9 mouse cellular contexts compared by ENCODE assay signal in the genomic region with DNA sequence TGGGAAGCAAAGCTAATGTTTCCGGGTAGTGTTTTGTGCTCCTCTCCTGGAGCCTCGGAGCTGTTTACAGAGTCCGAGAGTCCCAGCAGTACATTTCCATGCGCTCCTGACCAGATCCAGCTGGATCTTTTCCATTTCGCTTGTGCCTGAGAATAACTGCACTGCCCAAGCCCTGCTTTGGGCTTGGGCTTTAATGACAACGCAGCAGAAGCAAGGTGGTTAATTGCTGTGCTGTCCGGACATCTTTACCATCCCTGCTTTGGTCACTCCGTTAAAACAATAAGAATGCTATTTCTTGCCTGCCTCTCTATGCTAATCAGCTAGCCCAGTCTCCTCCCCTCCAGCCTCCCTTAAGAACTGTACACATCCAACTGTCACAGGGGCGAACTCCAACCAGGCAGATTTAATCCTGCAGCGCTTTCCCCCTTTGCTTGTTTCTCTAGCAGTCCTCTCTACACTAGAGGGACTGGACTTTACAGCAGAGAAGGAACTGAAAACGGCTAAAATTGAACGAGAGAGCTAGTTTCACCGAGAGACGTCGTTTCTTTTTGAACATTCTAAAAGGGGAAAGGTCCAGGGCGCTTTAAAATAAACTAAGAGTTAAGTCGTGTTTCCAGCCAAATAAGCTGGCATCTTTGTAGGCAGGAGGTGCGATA. TPM values are rescaled to one million over a fixed set of nuclear protein-coding genes. Genes with fewer than 3 reads are reported as not detected.
DNase-seq lines count a peak whose midpoint lies in the region; ATAC-seq and TF ChIP-seq lines count a peak whose summit lies in the region.
"Had no signal": no experiment of that assay in that cellular context is flagged by ENCODE, and none has a peak within 500 bp of the region (broad histone marks: within the 10 kb centered on the region; RNA-seq: fewer than 3 reads in every experiment).

A gene (plus strand): TSS at position 377 of the 656 bp plus-strand sequence.

- no peaks in the 10 kb centered on the region for H3K36me3 ChIP-seq in embryonic facial prominence, embryonic 11.5 days (replicated peaks; ENCODE audit: control insufficient read depth, insufficient read depth, low read depth, low read length)
- H3K36me3 ChIP-seq in embryonic facial prominence, embryonic 10.5 days (replicated peaks) = no peaks in the 10 kb centered on the region
- no peaks in the 10 kb centered on the region for H3K36me3 ChIP-seq in forebrain, embryonic 13.5 days (ENCODE audit: poor library complexity, severe bottlenecking)
- no peaks in the 10 kb centered on the region for H3K36me3 ChIP-seq in kidney, postnatal 0 days (ENCODE audit: insufficient read depth, low read length)
- H3K36me3 ChIP-seq in lung, embryonic 14.5 days (ENCODE audit: insufficient read depth) = no peaks in the 10 kb centered on the region

- TF ChIP-seq CTCF in kidney, postnatal 0 days (IDR thresholded peaks at IDR 0.05; ENCODE audit: low read depth) = no peak
- no peak for TF ChIP-seq CTCF in lung, embryonic 14.5 days (IDR thresholded peaks at IDR 0.05; ENCODE audit: low read depth)

- H3K4me2 ChIP-seq in embryonic facial prominence, embryonic 11.5 days (ENCODE audit: low read depth, low read length) = 0 out of 2 replicates have a peak within 1 kb of the TSS, but pooled peaks have one; percentile 2
- peak within 1 kb of the TSS; percentile 47 for H3K4me2 ChIP-seq in forebrain, embryonic 13.5 days
- H3K4me2 ChIP-seq in kidney, postnatal 0 days (ENCODE audit: low read length) = peak within 1 kb of the TSS; percentile 49
- peak within 1 kb of the TSS; percentile 63 for H3K4me2 ChIP-seq in lung, embryonic 14.5 days

- no peaks in the 10 kb centered on the region for H3K27me3 ChIP-seq in embryonic facial prominence, embryonic 11.5 days (ENCODE audit: control insufficient read depth, insufficient read depth, low read length)
- no peaks in the 10 kb centered on the region for H3K27me3 ChIP-seq in embryonic facial prominence, embryonic 10.5 days (replicated peaks; ENCODE audit: low read depth, poor library complexity, severe bottlenecking)
- no peaks in the 10 kb centered on the region for H3K27me3 ChIP-seq in forebrain, embryonic 13.5 days
- H3K27me3 ChIP-seq in kidney, postnatal 0 days (ENCODE audit: insufficient read depth, low read length) = no peaks in the 10 kb centered on the region
- H3K27me3 ChIP-seq in lung, embryonic 14.5 days (ENCODE audit: insufficient read depth, low read length) = no peaks in the 10 kb centered on the region

- no peak within 1 kb of the TSS for H3K4me3 ChIP-seq in embryonic facial prominence, embryonic 11.5 days (ENCODE audit: low read depth, low read length)
- no peak within 1 kb of the TSS for H3K4me3 ChIP-seq in embryonic facial prominence, embryonic 10.5 days
- H3K4me3 ChIP-seq in forebrain, embryonic 13.5 days = no peak within 1 kb of the TSS
- H3K4me3 ChIP-seq in kidney, postnatal 0 days (replicated peaks; ENCODE audit: low read depth, low read length) = peak within 1 kb of the TSS; percentile 18
- H3K4me3 ChIP-seq in lung, embryonic 14.5 days (ENCODE audit: low read depth, low read length) = peak within 1 kb of the TSS; percentile 27

- peak; percentile 9 for DNase-seq in embryonic facial prominence, embryonic 11.5 days (ENCODE audit: low spot score)
- no peak for DNase-seq in embryonic facial prominence, embryonic 10.5 days (ENCODE audit: low spot score)
- peak; percentile 28 for DNase-seq in ES-CJ7 (ENCODE audit: low read depth, low spot score)
- DNase-seq in kidney, postnatal 0 days (ENCODE audit: low spot score) = peak; percentile 81
- peak; percentile 88 for DNase-seq in lung, embryonic 14.5 days
- DNase-seq in thymus, postnatal 4 days = no peak

- H3K4me1 ChIP-seq in embryonic facial prominence, embryonic 11.5 days (ENCODE audit: control insufficient read depth, insufficient read depth, low read length) = no peaks in the 10 kb centered on the region
- peaks cover 11% of the 10 kb centered on the region for H3K4me1 ChIP-seq in embryonic facial prominence, embryonic 10.5 days
- H3K4me1 ChIP-seq in forebrain, embryonic 13.5 days = peaks cover 10% of the 10 kb centered on the region; the same call in 1 of the 2 replicates
- 0 out of 2 replicates have a peak, but pooled peaks cover 12% of the 10 kb centered on the region for H3K4me1 ChIP-seq in kidney, postnatal 0 days (replicated peaks; ENCODE audit: insufficient read depth, low read length)
- 0 out of 2 replicates have a peak, but pooled peaks cover 4% of the 10 kb centered on the region for H3K4me1 ChIP-seq in lung, embryonic 14.5 days (ENCODE audit: insufficient read depth)

- WGBS in embryonic facial prominence, embryonic 11.5 days = 60% methylated on average over 18 of the region's 18 CpGs
- 66% methylated on average over 18 of the region's 18 CpGs for WGBS in embryonic facial prominence, embryonic 10.5 days
- WGBS in forebrain, embryonic 13.5 days = 54% methylated on average over 18 of the region's 18 CpGs
- 21% methylated on average over 18 of the region's 18 CpGs for WGBS in kidney, postnatal 0 days
- 23% methylated on average over 18 of the region's 18 CpGs for WGBS in lung, embryonic 14.5 days

- ATAC-seq in embryonic facial prominence, embryonic 11.5 days (replicated peaks; ENCODE audit: insufficient number of reproducible peaks, low FRiP score, low TSS enrichment, low read depth) = no peak
- peak; percentile 41 for ATAC-seq in forebrain, embryonic 13.5 days
- ATAC-seq in kidney, postnatal 0 days (replicated peaks; ENCODE audit: low FRiP score, low read depth) = peak; percentile 83
- ATAC-seq in lung, embryonic 14.5 days (ENCODE audit: insufficient read depth) = peak; percentile 96
- no peak for ATAC-seq in activated CD4-positive, CD25-positive, alpha-beta regulatory T cell, adult 4 months

- H3K9me3 ChIP-seq in embryonic facial prominence, embryonic 11.5 days (replicated peaks; ENCODE audit: control insufficient read depth, low read length) = no peaks in the 10 kb centered on the region
- H3K9me3 ChIP-seq in embryonic facial prominence, embryonic 10.5 days = no peaks in the 10 kb centered on the region
- H3K9me3 ChIP-seq in forebrain, embryonic 13.5 days (replicated peaks) = no peaks in the 10 kb centered on the region
- H3K9me3 ChIP-seq in kidney, postnatal 0 days (replicated peaks; ENCODE audit: low read length) = no peaks in the 10 kb centered on the region
- no peaks in the 10 kb centered on the region for H3K9me3 ChIP-seq in lung, embryonic 14.5 days (ENCODE audit: low read depth, low read length)

- H3K9ac ChIP-seq in embryonic facial prominence, embryonic 11.5 days (replicated peaks; ENCODE audit: low read length) = no peak within 1 kb of the TSS
- no peak within 1 kb of the TSS for H3K9ac ChIP-seq in forebrain, embryonic 13.5 days
- H3K9ac ChIP-seq in kidney, postnatal 0 days (ENCODE audit: low read depth, low read length) = no peak within 1 kb of the TSS
- H3K9ac ChIP-seq in lung, embryonic 14.5 days = no peak within 1 kb of the TSS

- H3K27ac ChIP-seq in embryonic facial prominence, embryonic 11.5 days (replicated peaks; ENCODE audit: low read depth, low read length) = no peak within 1 kb of the TSS
- H3K27ac ChIP-seq in embryonic facial prominence, embryonic 10.5 days (replicated peaks) = no peak within 1 kb of the TSS
- H3K27ac ChIP-seq in forebrain, embryonic 13.5 days = no peak within 1 kb of the TSS
- H3K27ac ChIP-seq in kidney, postnatal 0 days = peak within 1 kb of the TSS; percentile 73
- H3K27ac ChIP-seq in lung, embryonic 14.5 days (ENCODE audit: low read depth) = peak within 1 kb of the TSS; percentile 34

RNA-seq across cellular contexts. Expression of the gene that starts here (rescaled TPM):
- polyA plus RNA-seq in embryonic facial prominence, embryonic 11.5 days (2014; fragmentation: Nextera tagmentation; extraction: Ambion mirVana) = 0.10 TPM in 1 of 2 replicates, not detected in the other
- 0.05 and 0.16 TPM in 2 replicates for polyA plus RNA-seq in embryonic facial prominence, embryonic 10.5 days (2016; fragmentation: Nextera tagmentation; extraction: Ambion mirVana)
- 2.8 and 4.5 TPM in 2 replicates for polyA plus RNA-seq in forebrain, embryonic 13.5 days (2015; fragmentation: Nextera tagmentation; extraction: Ambion mirVana)
- 37.8 and 43.2 TPM in 2 replicates for polyA plus RNA-seq in kidney, postnatal 0 days (2015; fragmentation: Nextera tagmentation; extraction: Ambion mirVana)
- 0.09 and 0.42 TPM in 2 replicates for polyA plus RNA-seq in lung, embryonic 14.5 days (2014; fragmentation: Nextera tagmentation; extraction: Ambion mirVana)
- under 1 TPM in 1 of 2 experiments, not detected in 1; 0.22 TPM for polyA plus RNA-seq in activated CD4-positive, CD25-positive, alpha-beta regulatory T cell, adult 4 months (2017; shearing (Covaris generic))
- polyA plus RNA-seq: neural tube, embryonic 11.5 days had no signal

Comparison
In these comparisons a context has a peak if more than half of its experiments do, and no peak if none do; other contexts are left out.
1. Peak in DNase-seq and H3K4me2 ChIP-seq in embryonic facial prominence, embryonic 11.5 days; RNA of the gene not detected or under 1 TPM.
2. Peak in DNase-seq, ATAC-seq, H3K4me3 ChIP-seq, H3K27ac ChIP-seq and H3K4me2 ChIP-seq in lung, embryonic 14.5 days; RNA of the gene not detected or under 1 TPM.
3. ATAC-seq: peak in forebrain, embryonic 13.5 days (single experiment) and kidney, postnatal 0 days (single experiment); none in embryonic facial prominence, embryonic 11.5 days (single experiment) and activated CD4-positive, CD25-positive, alpha-beta regulatory T cell, adult 4 months (single experiment).
4. DNase-seq: peak in ES-CJ7 (single experiment) and kidney, postnatal 0 days (single experiment); none in embryonic facial prominence, embryonic 10.5 days (single experiment) and thymus, postnatal 4 days (single experiment).
5. H3K4me2 ChIP-seq: peak in every context shown above with its lines; median percentile 63 in lung, embryonic 14.5 days; 49 in kidney, postnatal 0 days; 47 in forebrain, embryonic 13.5 days; 2 in embryonic facial prominence, embryonic 11.5 days.